Mouse (Mus musculus): Measurements from ENCODE around the gene Dnaja4. TPM values are rescaled to one million over a fixed set of nuclear protein-coding genes. Genes with fewer than 3 reads are reported as not detected.
"Not testable (repeated sequence)": the region's sequence is repeated elsewhere in the genome, so short reads cannot be mapped to it uniquely, and the experiment has no call there.

Dnaja4 gene
- total RNA-seq, 2 experiments from 2014 or later, result 40.3 to 44.1 TPM

DNA sequence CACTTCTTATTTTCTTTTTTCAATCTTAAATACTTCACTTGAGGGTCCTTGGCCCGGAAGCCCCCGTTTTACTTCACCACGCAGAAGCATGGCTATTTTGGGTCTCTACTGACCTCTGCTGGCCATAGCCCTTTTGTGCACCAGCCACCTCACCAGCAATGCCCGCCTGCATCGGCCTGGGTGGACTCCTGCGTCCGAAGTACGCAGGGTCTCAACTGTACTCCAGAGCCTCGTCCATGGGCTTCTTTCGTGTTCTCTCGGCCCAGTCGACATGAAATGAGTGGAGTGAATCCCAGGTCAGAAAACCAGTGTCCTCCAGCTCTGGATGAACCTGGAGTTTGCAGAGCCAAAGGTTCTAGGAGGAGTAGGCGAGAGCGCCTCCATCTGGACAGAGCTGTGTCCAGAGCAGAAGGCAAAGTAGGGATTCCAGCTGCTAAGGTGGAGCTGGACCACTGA lies 22.1 kb upstream of the Dnaja4 start:
- peak overlapping the region; percentile 32 for H3K4me3 ChIP-seq

GRCm38 (mm10) chr9:54682846-54683245 lies 15.8 kb upstream of the Dnaja4 start:
- TF ChIP-seq CTCF (IDR thresholded peaks at IDR 0.05), result no peak
- no peak for DNase-seq (ENCODE audit: extremely low spot score in 1 of 2, low spot score in 2 of 2)
- Histone ChIP-seq H3K4me3 (no peak overlapping the region), H3K27ac (no peak overlapping the region)
- intact Hi-C loops (cut with DNase I), result no loop called here

More for the DNA sequence above, 22.1 kb upstream of the Dnaja4 start:
- DNase-seq (ENCODE audit: extremely low spot score in 1 of 2, low spot score in 2 of 2), result peak; percentile 69 to 85
- H3K27ac ChIP-seq, result no peak overlapping the region
- peak; percentile 73 for TF ChIP-seq CTCF (IDR thresholded peaks at IDR 0.05)
- intact Hi-C loops (cut with DNase I), result loop anchor here (1.0 to 5.0 kb wide), 3 partner anchors 44 to 149 kb away; no protein-coding TSS in a partner anchor

- H3K4me3 ChIP-seq, result no peak overlapping the region
- TF ChIP-seq CTCF (IDR thresholded peaks at IDR 0.05), result no peak
- no peak for DNase-seq (ENCODE audit: extremely low spot score in 1 of 2, low spot score in 2 of 2)
- no peak overlapping the region for H3K27ac ChIP-seq
- intact Hi-C loops (cut with DNase I), result no loop called here
These were observed 14.7 kb upstream of the Dnaja4 start for GRCm38 (mm10) chr9:54683814-54684605.

DNA sequence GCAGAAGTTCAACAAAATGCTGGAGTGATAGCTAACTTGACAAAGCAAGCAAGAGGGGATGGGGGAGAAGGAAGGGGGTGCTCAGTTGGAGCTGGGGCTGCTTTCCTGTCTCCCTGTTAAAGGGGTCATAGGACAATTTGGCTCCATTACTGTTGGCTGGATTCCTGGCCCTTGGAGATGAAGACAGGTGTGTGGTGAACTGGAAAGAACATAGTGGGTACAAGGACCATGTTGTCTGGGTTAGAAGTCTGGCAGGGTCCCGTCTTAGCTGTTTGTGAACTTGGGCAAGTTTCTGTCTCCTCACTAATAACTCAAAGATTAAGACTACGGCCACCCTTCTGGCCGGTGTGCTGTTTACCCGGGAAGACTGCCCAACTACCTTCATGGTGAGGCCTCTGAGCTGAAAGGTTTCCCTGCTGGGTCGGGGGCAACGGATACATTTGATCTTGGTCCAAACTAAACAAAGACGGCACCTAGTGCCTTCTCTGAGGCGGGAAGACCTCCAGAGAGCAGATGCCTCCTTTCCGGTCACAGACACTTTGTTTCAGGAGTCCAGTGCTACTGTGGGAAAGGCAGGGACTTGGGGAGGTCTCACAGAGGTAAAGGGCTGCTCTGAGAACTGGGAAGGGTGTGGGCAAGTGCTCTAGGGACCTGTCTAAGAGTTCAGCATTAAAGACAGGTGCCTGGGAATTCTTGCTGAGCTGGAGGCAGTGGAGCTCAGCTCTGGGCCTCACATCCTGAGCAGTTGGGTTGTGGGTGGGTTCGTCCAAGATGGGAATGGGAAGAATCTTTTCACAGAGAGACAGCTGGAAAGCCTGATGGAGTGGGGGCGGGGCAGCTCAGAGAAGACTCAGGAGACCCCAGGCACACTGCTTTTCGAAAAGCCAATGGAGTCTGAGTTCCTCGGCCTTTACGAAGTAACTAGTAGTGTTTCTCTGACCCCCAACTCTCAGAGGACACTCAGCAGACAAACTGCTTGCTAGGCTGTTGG lies 11.1 kb upstream of the Dnaja4 start:
- no peak for DNase-seq (ENCODE audit: extremely low spot score in 1 of 2, low spot score in 2 of 2)
- Histone ChIP-seq H3K4me3 (no peak overlapping the region), H3K27ac (no peak overlapping the region)
- intact Hi-C loops (cut with DNase I), result no loop called here
- no peak for TF ChIP-seq CTCF (IDR thresholded peaks at IDR 0.05)

GRCm38 (mm10) chr9:54689446-54689845 lies 9.2 kb upstream of the Dnaja4 start:
- no peak overlapping the region for H3K4me3 ChIP-seq
- intact Hi-C loops (cut with DNase I), result no loop called here
- no peak for DNase-seq (ENCODE audit: extremely low spot score in 1 of 2, low spot score in 2 of 2)
- no peak for TF ChIP-seq CTCF (IDR thresholded peaks at IDR 0.05)
- no peak overlapping the region for H3K27ac ChIP-seq

DNA sequence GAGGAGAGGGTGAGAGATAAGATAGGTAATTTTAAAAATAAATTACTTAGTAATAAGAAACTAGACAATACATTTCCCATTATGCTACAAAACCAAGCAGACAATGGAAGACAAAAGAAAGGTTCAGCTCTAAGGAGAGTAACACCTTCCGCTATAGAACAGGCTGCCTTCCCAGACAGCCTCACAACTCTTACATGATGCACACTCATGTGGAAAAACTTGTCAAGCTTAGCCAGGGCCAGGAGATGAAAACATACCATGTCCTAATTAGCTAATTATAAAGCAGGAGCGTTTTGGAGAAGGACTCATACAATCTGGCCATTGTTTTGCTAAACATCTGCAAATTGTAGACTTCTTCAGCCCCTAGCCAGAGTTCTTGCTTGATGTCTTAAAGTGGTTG lies 8.0 kb upstream of the Dnaja4 start:
- H3K4me3 ChIP-seq; DNase-seq (ENCODE audit: extremely low spot score in 1 of 2, low spot score in 2 of 2); intact Hi-C loops (cut with DNase I); H3K27ac ChIP-seq: not testable (repeated sequence)

- DNase-seq (ENCODE audit: extremely low spot score in 1 of 2, low spot score in 2 of 2); intact Hi-C loops (cut with DNase I); H3K27ac ChIP-seq: not testable (repeated sequence)
- peak overlapping the region; percentile 35 for H3K4me3 ChIP-seq
These were observed 7.3 kb upstream of the Dnaja4 start for GRCm38 (mm10) chr9:54691241-54691805.

GRCm38 (mm10) chr9:54699087-54699344 lies 343 bp downstream of the Dnaja4 start:
- Histone ChIP-seq H3K4me3 (peak overlapping the region; percentile 87), H3K27ac (peak overlapping the region; percentile 87)
- intact Hi-C loops (cut with DNase I), result no loop called here
- DNase-seq (ENCODE audit: extremely low spot score in 1 of 2, low spot score in 2 of 2), result no peak
- TF ChIP-seq CTCF (IDR thresholded peaks at IDR 0.05), result no peak

- TF ChIP-seq CTCF (IDR thresholded peaks at IDR 0.05), result peak; percentile 9; the same call in 1 of the 2 replicates
- DNase-seq (ENCODE audit: extremely low spot score in 1 of 2, low spot score in 2 of 2), result peak; percentile 83 to 86
- H3K4me3 ChIP-seq, result peak overlapping the region; percentile 87
- peak overlapping the region; percentile 87 for H3K27ac ChIP-seq
- intact Hi-C loops (cut with DNase I), result no loop called here
These were observed 886 bp downstream of the Dnaja4 start for GRCm38 (mm10) chr9:54699345-54700173.

DNA sequence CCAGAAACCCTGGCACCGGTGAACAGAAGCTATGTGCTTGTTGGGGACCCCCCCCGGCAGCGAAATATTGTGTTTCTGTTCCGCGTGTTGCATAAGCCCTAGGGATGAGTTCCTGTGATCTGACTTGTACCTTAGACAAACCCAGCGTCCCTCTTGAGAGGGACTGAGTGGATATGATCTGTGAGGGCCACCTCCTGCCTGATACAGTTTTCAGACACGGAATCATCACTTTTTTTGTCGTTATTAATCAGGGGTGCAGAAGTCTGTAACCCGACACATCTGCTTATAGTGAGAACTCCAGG lies 1.5 kb downstream of the Dnaja4 start:
- Histone ChIP-seq H3K27ac (peak overlapping the region; percentile 87), H3K4me3 (peak overlapping the region; percentile 87)
- intact Hi-C loops (cut with DNase I), result no loop called here
- no peak for TF ChIP-seq CTCF (IDR thresholded peaks at IDR 0.05)
- DNase-seq (ENCODE audit: extremely low spot score in 1 of 2, low spot score in 2 of 2), result peak in 1 of 2 experiments; percentile 50

- no peak for TF ChIP-seq CTCF (IDR thresholded peaks at IDR 0.05)
- H3K4me3 ChIP-seq, result peak overlapping the region; percentile 87
- no peak overlapping the region; the same call in 1 of the 2 replicates for H3K27ac ChIP-seq
- intact Hi-C loops (cut with DNase I), result no loop called here
- DNase-seq (ENCODE audit: extremely low spot score in 1 of 2, low spot score in 2 of 2), result no peak
These were observed 2.1 kb downstream of the Dnaja4 start for GRCm38 (mm10) chr9:54700746-54701145.
